Mouse (Mus musculus) lung, adult 2 months (tissue): ENCODE measurements at regions not wholly inside any gene's neighbourhood (a gene's known extent, or its start where the extent isn't known, plus 50 kb on each side); places are given as distances from the start of the nearest gene placed in this dataset.

Source experiments
- CTCF ChIP-seq: fragments of 200-500 bp; IDR thresholded peaks from 2 replicates; pipeline ENCODE4 v1.5.1; 2011; ENCODE audit warnings: mild to moderate bottlenecking, low read length, control low read depth; ENCODE audit not compliant: insufficient read depth
- POLR2A ChIP-seq: fragments of 200-500 bp; IDR thresholded peaks from 2 replicates; pipeline ENCODE4 v1.6.1; 2011; ENCODE audit warnings: low read depth, mild to moderate bottlenecking, control low read depth, low read length, borderline replicate concordance; ENCODE audit errors: extremely low read depth

DNA sequence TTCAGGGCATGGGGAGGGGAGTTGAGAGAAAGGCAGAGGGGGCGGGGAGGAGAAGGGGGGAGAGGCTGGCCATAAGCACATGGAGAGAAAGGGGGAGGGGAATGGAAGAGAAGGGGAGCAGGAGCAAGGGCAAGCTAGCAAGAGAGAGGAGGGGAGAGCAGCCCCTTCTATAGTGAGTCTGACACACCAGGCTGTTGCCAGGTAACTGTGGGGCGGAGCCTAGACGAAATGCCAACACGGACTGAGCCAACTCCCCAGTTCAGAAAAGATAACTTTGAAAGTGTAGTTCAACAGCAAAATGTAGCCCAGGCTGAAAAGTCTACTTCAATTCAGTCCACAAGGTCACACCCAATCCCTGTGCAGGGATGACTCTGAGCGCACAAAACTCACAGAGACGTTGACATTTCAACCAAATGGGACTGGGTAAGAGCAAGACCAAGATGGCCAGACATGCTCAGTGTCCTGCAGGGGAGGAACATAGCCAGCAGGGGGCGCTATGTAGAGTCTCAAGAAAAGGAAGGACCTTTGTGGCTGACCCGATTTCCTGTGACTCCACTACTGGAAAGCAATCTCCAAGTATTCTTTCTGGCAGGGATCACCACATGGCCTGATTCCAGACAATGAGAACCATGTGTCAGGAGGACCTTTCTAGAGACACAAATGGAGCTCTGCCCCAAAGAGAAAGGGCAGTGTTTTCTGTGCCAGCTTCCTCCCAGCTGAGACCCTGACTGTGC is 140.7 kb upstream of the Slc35f3 start:
- TF ChIP-seq CTCF, result peak; percentile 20; the same call in 1 of the 2 replicates
- no peak for TF ChIP-seq POLR2A
